Mouse (Mus musculus) neural tube, embryonic 12.5 days (tissue): ENCODE results near the gene Fmc1. TPM values are rescaled to one million over a fixed set of nuclear protein-coding genes. Genes with fewer than 3 reads are reported as not detected.

Experiments used
- ATAC-seq: fragments of 200-750 bp; cut with Nextera tagmentation; 2 replicates; pipeline ENCODE4 v1.8.0; 2017; ENCODE audit warnings: low read depth, mild to moderate bottlenecking, moderate TSS enrichment, moderate library complexity; ENCODE audit not compliant: low FRiP score
- H3K27ac ChIP-seq: fragments of 300-500 bp; sonication (generic); 2 replicates; pipeline ENCODE4 v1.5.1; 2016
- H3K27me3 ChIP-seq: fragments of 300-500 bp; sonication (generic); replicated peaks from 2 replicates; pipeline ENCODE4 v1.6.1; 2016; ENCODE audit warnings: mild to moderate bottlenecking
- H3K36me3 ChIP-seq: fragments of 300-500 bp; sonication (generic); 2 replicates; pipeline ENCODE4 v1.6.1; 2016; ENCODE audit warnings: mild to moderate bottlenecking
- H3K4me1 ChIP-seq: fragments of 300-500 bp; sonication (generic); 2 replicates; pipeline ENCODE4 v1.6.1; 2016
- H3K4me2 ChIP-seq: fragments of 300-500 bp; sonication (generic); replicated peaks from 2 replicates; pipeline ENCODE4 v1.6.1; 2016; ENCODE audit warnings: mild to moderate bottlenecking
- H3K4me3 ChIP-seq: fragments of 300-500 bp; sonication (generic); 2 replicates; pipeline ENCODE4 v1.5.1; 2016
- H3K9ac ChIP-seq: fragments of 300-500 bp; sonication (generic); 2 replicates; pipeline ENCODE4 v1.6.1; 2016; ENCODE audit warnings: mild to moderate bottlenecking
- H3K9me3 ChIP-seq: fragments of 300-500 bp; sonication (generic); 2 replicates; pipeline ENCODE4 v1.6.1; 2016; ENCODE audit warnings: mild to moderate bottlenecking
- WGBS: fragments of 180-500 bp; shearing (Covaris S2); methylation state at CpG from one replicate; pipeline ENCODE4 v1.1.7; 2016; 5-methylcytosine and 5-hydroxymethylcytosine counted together
- polyA plus RNA-seq: library from polyadenylated mRNA; unstranded; fragments of >200 nt; fragmentation: Nextera tagmentation; extraction: Ambion mirVana; gene quantifications from 2 replicates; pipeline ENCODE4 v1.2.1, GENCODE M21; 2016

The Fmc1 gene
- 124 and 126 TPM in 2 replicates for polyA plus RNA-seq

DNA sequence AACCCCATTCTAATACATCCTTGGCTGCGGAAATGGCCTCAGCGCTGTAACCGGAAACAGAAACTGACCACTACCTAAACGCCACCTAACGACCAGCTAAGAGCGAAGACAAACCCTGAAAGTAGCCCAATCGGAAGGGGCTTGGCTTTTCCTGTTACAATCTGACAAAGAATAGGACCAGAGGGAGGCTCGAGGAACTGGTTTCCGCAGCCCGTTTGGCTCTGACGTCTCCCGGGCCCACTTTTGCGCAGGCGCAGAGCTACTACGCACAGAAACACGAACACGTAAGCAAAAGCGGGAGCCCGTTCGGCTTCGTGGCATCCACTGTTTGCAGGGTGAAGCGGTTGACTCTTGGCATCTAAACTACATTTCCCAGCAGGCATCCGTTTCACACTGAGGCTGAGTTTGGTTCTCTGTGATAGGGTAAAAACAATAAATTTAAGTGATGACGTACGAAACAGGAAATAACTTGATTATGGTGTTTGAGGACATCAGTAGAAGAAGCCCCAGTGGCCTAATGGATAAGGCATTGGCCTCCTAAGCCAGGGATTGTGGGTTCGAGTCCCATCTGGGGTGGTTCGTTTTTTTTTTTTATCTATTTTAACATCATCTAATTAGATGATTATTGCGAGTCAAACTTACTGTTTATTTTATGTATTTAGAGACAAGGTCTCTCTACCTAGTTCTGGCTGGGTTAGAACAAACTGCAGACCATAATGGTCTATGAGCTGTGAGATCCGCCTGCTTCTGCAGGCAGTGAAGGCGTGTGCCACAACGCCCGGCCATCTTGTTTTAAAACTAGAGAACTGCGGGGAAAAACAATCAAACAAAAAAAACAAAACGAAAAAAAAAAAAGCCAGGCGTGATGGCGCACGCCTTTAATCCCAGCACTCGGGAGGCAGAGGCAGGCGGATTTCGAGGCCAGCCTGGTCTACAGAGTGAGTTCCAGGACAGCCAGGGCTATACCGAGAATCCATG, at the start of gene Fmc1:
Gene Fmc1 (plus strand): TSS at position 75 of the 978 bp plus-strand sequence.
- Histone ChIP-seq H3K9ac (peak within 1 kb of the TSS; percentile 70), H3K27me3 (no peaks in the 10 kb centered on the region), H3K36me3 (no peaks in the 10 kb centered on the region), H3K27ac (peak within 1 kb of the TSS; percentile 92), H3K4me1 (peaks cover 3% of the 10 kb centered on the region), H3K4me3 (peak within 1 kb of the TSS; percentile 82), H3K9me3 (no peaks in the 10 kb centered on the region), H3K4me2 (peak within 1 kb of the TSS; percentile 81)
- peak; percentile 85 for ATAC-seq
- WGBS: 5% methylated on average over 41 of the region's 41 CpGs

GRCm38 (mm10) chr6:38492550-38492949, 40.8 kb upstream of the Fmc1 start:
- Histone ChIP-seq H3K4me1 (no peaks in the 10 kb centered on the region), H3K4me3 (no peak overlapping the region), H3K27ac (no peak overlapping the region), H3K27me3 (no peaks in the 10 kb centered on the region), H3K4me2 (no peak overlapping the region), H3K36me3 (peaks cover 39% of the 10 kb centered on the region), H3K9ac (no peak overlapping the region), H3K9me3 (no peaks in the 10 kb centered on the region)
- ATAC-seq: no peak
- 82% methylated on average over 3 of the region's 3 CpGs for WGBS

GRCm38 (mm10) chr6:38495641-38496040, 37.7 kb upstream of the Fmc1 start:
- Histone ChIP-seq H3K4me2 (no peak overlapping the region), H3K4me3 (no peak overlapping the region), H3K27me3 (no peaks in the 10 kb centered on the region), H3K9me3 (no peaks in the 10 kb centered on the region), H3K27ac (no peak overlapping the region), H3K4me1 (no peaks in the 10 kb centered on the region), H3K9ac (no peak overlapping the region), H3K36me3 (peaks cover 41% of the 10 kb centered on the region)
- WGBS: 32% methylated on average over 4 of the region's 4 CpGs
- ATAC-seq: no peak

DNA sequence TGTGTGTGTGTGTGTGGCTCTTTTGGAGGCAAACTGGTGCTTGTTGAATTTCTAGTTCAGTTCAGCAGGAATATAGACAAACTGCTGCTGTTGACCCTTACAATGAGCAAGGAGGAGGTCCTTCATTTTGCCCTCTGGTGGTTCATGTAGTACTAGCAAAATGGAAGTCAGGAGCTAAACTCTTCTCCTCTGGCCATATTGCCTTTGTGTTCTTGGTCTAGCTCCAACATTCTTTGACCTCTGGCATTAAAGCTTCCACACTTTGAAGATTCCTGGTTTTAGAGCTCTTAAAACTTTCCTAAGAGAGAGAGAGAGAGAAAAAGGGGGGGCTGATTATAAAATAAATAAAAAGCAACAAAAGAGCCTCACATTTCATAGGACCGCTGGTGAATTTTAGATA, 21.2 kb upstream of the Fmc1 start:
- Histone ChIP-seq H3K9ac (no peak overlapping the region), H3K27ac (no peak overlapping the region), H3K4me1 (no peaks in the 10 kb centered on the region), H3K36me3 (no peaks in the 10 kb centered on the region), H3K4me2 (no peak overlapping the region), H3K27me3 (no peaks in the 10 kb centered on the region), H3K9me3 (no peaks in the 10 kb centered on the region), H3K4me3 (no peak overlapping the region)
- WGBS: 98% methylated on average over 1 of the region's 1 CpGs
- ATAC-seq: no peak

- ATAC-seq: no peak
- Histone ChIP-seq H3K4me3 (no peak overlapping the region), H3K9me3 (no peaks in the 10 kb centered on the region), H3K4me1 (no peaks in the 10 kb centered on the region), H3K27me3 (no peaks in the 10 kb centered on the region), H3K27ac (no peak overlapping the region), H3K36me3 (no peaks in the 10 kb centered on the region), H3K4me2 (no peak overlapping the region), H3K9ac (no peak overlapping the region)
These were observed 20.5 kb upstream of the Fmc1 start for GRCm38 (mm10) chr6:38512830-38513229.

DNA sequence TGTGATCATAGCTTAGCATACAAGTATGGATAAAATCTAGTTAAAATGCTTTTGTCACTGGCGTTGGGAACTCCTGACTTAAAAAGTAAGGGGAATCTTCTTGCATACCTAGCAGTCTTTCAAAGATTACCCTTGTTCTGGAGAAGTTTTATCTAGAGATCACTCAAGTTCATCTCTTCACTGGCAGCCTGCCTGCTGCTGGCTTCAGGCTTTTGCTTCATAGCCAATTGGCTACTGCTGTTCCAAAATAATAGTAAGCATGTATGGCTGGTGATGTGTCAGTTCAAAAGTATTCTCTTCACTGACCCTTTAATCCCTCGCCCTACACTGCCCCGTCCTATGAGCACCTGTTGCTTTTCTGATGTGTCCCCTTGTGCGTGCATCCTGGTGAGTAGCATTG, 18.1 kb upstream of the Fmc1 start:
- WGBS: 94% methylated on average over 4 of the region's 4 CpGs
- Histone ChIP-seq H3K4me1 (no peaks in the 10 kb centered on the region), H3K27me3 (no peaks in the 10 kb centered on the region), H3K9me3 (no peaks in the 10 kb centered on the region), H3K36me3 (no peaks in the 10 kb centered on the region), H3K27ac (no peak overlapping the region), H3K4me3 (no peak overlapping the region), H3K9ac (no peak overlapping the region), H3K4me2 (no peak overlapping the region)
- ATAC-seq: no peak

GRCm38 (mm10) chr6:38523851-38524250, 9.5 kb upstream of the Fmc1 start:
- WGBS: 22% methylated on average over 8 of the region's 8 CpGs
- Histone ChIP-seq H3K36me3 (0 out of 2 replicates have a peak, but pooled peaks cover 2% of the 10 kb centered on the region), H3K4me2 (no peak overlapping the region), H3K9ac (no peak overlapping the region), H3K4me3 (no peak overlapping the region), H3K4me1 (no peaks in the 10 kb centered on the region), H3K27me3 (no peaks in the 10 kb centered on the region), H3K27ac (no peak overlapping the region), H3K9me3 (no peaks in the 10 kb centered on the region)
- ATAC-seq: no peak

DNA sequence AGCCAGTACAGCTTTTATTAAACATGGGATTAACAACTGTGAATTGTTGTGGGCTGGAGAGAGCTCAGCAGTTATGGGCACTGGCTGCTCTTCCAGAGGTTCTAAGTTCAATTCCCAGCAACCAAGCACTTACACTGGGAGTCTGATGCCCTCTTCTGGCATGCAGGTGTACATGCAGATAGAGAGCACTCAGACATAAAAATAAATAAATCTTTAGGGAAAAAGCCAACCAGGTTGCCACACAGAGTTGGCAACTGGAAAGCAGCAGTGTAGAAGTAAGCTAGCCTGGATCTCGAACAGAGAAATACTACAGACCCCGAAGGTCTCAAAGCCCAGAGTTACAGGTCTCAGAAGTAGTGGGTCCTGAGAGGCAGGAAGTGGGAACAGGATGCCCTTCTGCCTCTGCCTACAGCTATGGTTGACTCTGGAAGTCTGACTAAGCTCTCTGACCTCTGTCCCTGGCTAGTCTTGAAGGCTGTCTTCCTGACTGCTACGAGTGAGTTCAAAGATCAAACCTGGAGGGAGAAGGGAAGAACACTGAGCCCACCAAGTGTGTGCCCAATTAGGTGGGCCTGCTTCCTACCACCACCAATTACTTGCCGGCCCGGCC, 2.0 kb upstream of the Fmc1 start:
- H3K4me3 ChIP-seq: no peak overlapping the region
- no peaks in the 10 kb centered on the region for H3K9me3 ChIP-seq
- no peak for ATAC-seq
- H3K36me3 ChIP-seq: no peaks in the 10 kb centered on the region
- H3K27me3 ChIP-seq: no peaks in the 10 kb centered on the region
- H3K27ac ChIP-seq: no peak overlapping the region
- H3K9ac ChIP-seq: no peak overlapping the region
- no peak overlapping the region for H3K4me2 ChIP-seq
- H3K4me1 ChIP-seq: peaks cover 3% of the 10 kb centered on the region
- WGBS: 57% methylated on average over 5 of the region's 5 CpGs

GRCm38 (mm10) chr6:38532500-38533420, 542 bp upstream of the Fmc1 start:
- 8% methylated on average over 25 of the region's 25 CpGs for WGBS
- peak overlapping the region; percentile 81 for H3K4me2 ChIP-seq
- peaks cover 3% of the 10 kb centered on the region for H3K4me1 ChIP-seq
- H3K27ac ChIP-seq: peak overlapping the region; percentile 72
- no peaks in the 10 kb centered on the region for H3K36me3 ChIP-seq
- peak overlapping the region; percentile 82 for H3K4me3 ChIP-seq
- ATAC-seq: peak; percentile 61
- no peaks in the 10 kb centered on the region for H3K9me3 ChIP-seq
- H3K27me3 ChIP-seq: no peaks in the 10 kb centered on the region
- peak overlapping the region; percentile 70 for H3K9ac ChIP-seq

DNA sequence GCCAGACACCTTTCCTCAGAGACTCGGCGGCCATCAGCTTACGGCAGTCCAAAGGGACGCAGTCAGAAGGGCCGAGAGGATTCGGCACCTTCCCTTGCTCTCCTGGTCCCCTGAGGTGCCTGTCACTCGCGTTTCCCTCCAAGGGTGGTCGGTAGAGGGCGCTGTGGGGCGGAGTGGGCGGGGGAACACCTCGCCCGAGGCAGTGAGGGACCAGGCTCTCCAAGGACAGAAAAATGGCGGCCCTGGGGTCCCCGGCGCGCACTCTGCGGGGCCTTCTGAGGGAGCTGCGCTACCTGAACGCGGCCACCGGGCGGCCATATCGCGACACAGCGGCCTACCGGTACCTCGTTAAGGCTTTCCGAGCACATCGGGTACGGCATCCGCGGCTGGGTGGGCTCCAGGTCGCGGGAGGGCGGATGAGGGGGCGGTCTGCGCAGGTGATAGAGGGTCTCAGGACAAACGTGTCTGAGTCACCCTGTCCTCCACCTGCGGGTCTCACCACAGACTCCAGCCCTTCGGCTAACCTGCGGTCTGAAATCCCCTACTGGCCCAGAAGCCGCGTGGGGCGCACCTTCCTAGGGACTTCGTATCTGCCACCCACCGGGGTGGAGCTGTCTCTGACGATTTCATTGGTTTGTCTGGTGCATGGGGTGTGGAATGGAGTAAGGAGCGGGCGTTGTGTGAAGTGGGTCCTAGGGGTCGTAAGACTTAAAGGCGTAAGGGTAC, 1.5 kb downstream of the Fmc1 start:
- Histone ChIP-seq H3K4me3 (peak overlapping the region; percentile 82), H3K9me3 (no peaks in the 10 kb centered on the region), H3K27me3 (no peaks in the 10 kb centered on the region), H3K4me2 (peak overlapping the region; percentile 64), H3K9ac (peak overlapping the region; percentile 81), H3K27ac (peak overlapping the region; percentile 92), H3K36me3 (0 out of 2 replicates have a peak, but pooled peaks cover 2% of the 10 kb centered on the region), H3K4me1 (peaks cover 3% of the 10 kb centered on the region)
- under 1% methylated on average over 53 of the region's 53 CpGs for WGBS
- peak; percentile 73 for ATAC-seq

DNA sequence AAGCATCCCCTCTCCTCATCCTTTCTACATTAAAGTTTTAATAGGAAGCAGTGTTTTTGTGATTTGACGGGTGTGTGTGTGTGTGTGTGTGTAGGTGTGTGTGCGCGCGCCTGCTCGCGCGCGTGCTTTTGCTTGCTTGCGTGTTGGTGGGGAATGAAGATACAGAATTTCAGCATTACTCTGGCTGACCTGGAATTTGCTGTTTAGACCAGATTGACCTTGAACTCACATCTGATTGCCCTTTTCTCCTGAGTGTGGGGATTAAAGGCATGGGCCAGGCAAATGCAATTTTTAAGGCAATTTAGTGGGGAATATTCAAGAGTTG, 2.0 kb downstream of the Fmc1 start:
- ATAC-seq: no peak

More for the DNA sequence above, 2.0 kb downstream of the Fmc1 start:
- WGBS: 4% methylated on average over 9 of the region's 9 CpGs
- no peaks in the 10 kb centered on the region for H3K9me3 ChIP-seq
- H3K9ac ChIP-seq: peak overlapping the region; percentile 81
- peak overlapping the region; percentile 92; the same call in 1 of the 2 replicates for H3K27ac ChIP-seq
- no peaks in the 10 kb centered on the region for H3K27me3 ChIP-seq
- H3K36me3 ChIP-seq: peaks cover 2% of the 10 kb centered on the region; the same call in 1 of the 2 replicates
- H3K4me1 ChIP-seq: peaks cover 3% of the 10 kb centered on the region
- peak overlapping the region; percentile 64 for H3K4me2 ChIP-seq
- peak overlapping the region; percentile 82 for H3K4me3 ChIP-seq
